Mouse (Mus musculus) cerebellum, adult 9-11 months (tissue): ENCODE measurements at regions not wholly inside any gene's neighbourhood (a gene's known extent, or its start where the extent isn't known, plus 50 kb on each side); places are given as distances from the start of the nearest gene placed in this dataset.
A peak's percentile ranks its signal among the peaks of the same experiment; 100 is the strongest.

Experiments
- DNase-seq: peaks from one replicate; pipeline ENCODE4 v3.0.0; 2022

- no peak for DNase-seq
These were observed 503.3 kb upstream of the Klf4 start for GRCm38 (mm10) chr4:56035543-56035942.

GRCm38 (mm10) chr4:56028441-56028840 lies 496.2 kb upstream of the Klf4 start:
- no peak for DNase-seq

- no peak for DNase-seq
These were observed 495.0 kb upstream of the Klf4 start for GRCm38 (mm10) chr4:56027258-56027657.

- no peak for DNase-seq
These were observed 492.2 kb upstream of the Klf4 start for GRCm38 (mm10) chr4:56024478-56024877.

- DNase-seq = no peak
These were observed 485.9 kb upstream of the Klf4 start for GRCm38 (mm10) chr4:56018212-56018611.

GRCm38 (mm10) chr4:56015481-56015880 lies 483.2 kb upstream of the Klf4 start:
- peak; percentile 31 for DNase-seq

- DNase-seq = no peak
These were observed 476.0 kb upstream of the Klf4 start for GRCm38 (mm10) chr4:56008287-56008686.

- no peak for DNase-seq
These were observed 472.0 kb upstream of the Klf4 start for GRCm38 (mm10) chr4:56004227-56004626.

- DNase-seq = no peak
These were observed 469.1 kb upstream of the Klf4 start for GRCm38 (mm10) chr4:56001312-56001731.

- DNase-seq = no peak
These were observed 451.8 kb upstream of the Klf4 start for GRCm38 (mm10) chr4:55984026-55984425.

- no peak for DNase-seq
These were observed 446.3 kb upstream of the Klf4 start for GRCm38 (mm10) chr4:55978539-55978938.

- no peak for DNase-seq
These were observed 444.0 kb upstream of the Klf4 start for GRCm38 (mm10) chr4:55976265-55976664.

GRCm38 (mm10) chr4:55973706-55974105 lies 441.4 kb upstream of the Klf4 start:
- no peak for DNase-seq

- DNase-seq = no peak
These were observed 440.1 kb upstream of the Klf4 start for GRCm38 (mm10) chr4:55972235-55972819.

- no peak for DNase-seq
These were observed 427.8 kb upstream of the Klf4 start for GRCm38 (mm10) chr4:55960063-55960462.

GRCm38 (mm10) chr4:55953701-55954100 lies 421.4 kb upstream of the Klf4 start:
- DNase-seq = no peak

- no peak for DNase-seq
These were observed 420.0 kb upstream of the Klf4 start for GRCm38 (mm10) chr4:55952220-55952619.

- DNase-seq = no peak
These were observed 409.2 kb upstream of the Klf4 start for GRCm38 (mm10) chr4:55941423-55941822.

GRCm38 (mm10) chr4:55938383-55938782 lies 406.1 kb upstream of the Klf4 start:
- no peak for DNase-seq

GRCm38 (mm10) chr4:55937833-55938232 lies 405.6 kb upstream of the Klf4 start:
- no peak for DNase-seq

- DNase-seq = no peak
These were observed 397.0 kb upstream of the Klf4 start for GRCm38 (mm10) chr4:55929141-55929782.

- no peak for DNase-seq
These were observed 396.4 kb upstream of the Klf4 start for GRCm38 (mm10) chr4:55928670-55929069.

- no peak for DNase-seq
These were observed 395.9 kb upstream of the Klf4 start for GRCm38 (mm10) chr4:55928196-55928595.

- DNase-seq = no peak
These were observed 395.1 kb upstream of the Klf4 start for GRCm38 (mm10) chr4:55927391-55927790.

GRCm38 (mm10) chr4:55924974-55925373 lies 392.7 kb upstream of the Klf4 start:
- DNase-seq = no peak
